Mouse (Mus musculus): ENCODE results near the gene Fbxo21. TPM values are rescaled to one million over a fixed set of nuclear protein-coding genes. Genes with fewer than 3 reads are reported as not detected.
A peak's percentile ranks its signal among the peaks of the same experiment; 100 is the strongest.

The Fbxo21 gene
- polyA plus RNA-seq, 1 experiment from 2014 or later = 72.7 TPM

DNA sequence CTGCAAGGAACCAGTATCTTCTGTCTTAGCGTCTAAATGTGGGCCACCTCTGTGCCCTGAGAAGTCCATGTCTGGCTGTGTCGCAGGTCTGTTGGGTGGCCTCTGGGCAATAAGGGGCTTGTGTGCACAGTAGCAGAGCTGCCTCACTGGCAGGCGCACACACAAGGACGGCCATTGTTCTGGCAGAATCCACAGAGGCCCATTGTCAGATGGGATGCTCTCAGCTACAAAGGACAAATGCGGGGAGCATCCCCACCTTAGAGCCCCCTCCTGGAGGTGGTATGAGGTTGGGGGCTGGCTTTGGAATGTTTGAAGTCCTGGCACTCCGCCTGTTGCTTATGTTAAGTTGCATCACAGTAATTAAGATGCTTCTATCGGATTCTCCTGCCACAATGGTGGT lies 22.5 kb downstream of the Fbxo21 start:
- DNase-seq (ENCODE audit: low spot score) (no peak), ATAC-seq (replicated peaks; ENCODE audit: low FRiP score, low TSS enrichment, low read depth) (no peak)
- 82% methylated on average over 7 of the region's 7 CpGs for WGBS
- Histone ChIP-seq H3K9me3 (ENCODE audit: control insufficient read depth, low read length) (no peaks in the 10 kb centered on the region), H3K27me3 (replicated peaks; ENCODE audit: control insufficient read depth, insufficient read depth, low read length) (no peaks in the 10 kb centered on the region), H3K9ac (ENCODE audit: low read length) (no peak overlapping the region), H3K27ac (ENCODE audit: low read depth) (no peak overlapping the region), H3K4me2 (ENCODE audit: low read length) (no peak overlapping the region), H3K4me1 (replicated peaks; ENCODE audit: control insufficient read depth, insufficient read depth, low read length) (no peaks in the 10 kb centered on the region), H3K4me3 (ENCODE audit: low read depth, low read length) (no peak overlapping the region), H3K36me3 (ENCODE audit: control insufficient read depth, insufficient read depth, low read length) (peaks cover 94% of the 10 kb centered on the region)

GRCm38 (mm10) chr5:117999584-117999983 lies 23.1 kb downstream of the Fbxo21 start:
- WGBS = 75% methylated on average over 11 of the region's 11 CpGs
- DNase-seq (ENCODE audit: low spot score) (no peak), ATAC-seq (replicated peaks; ENCODE audit: low FRiP score, low TSS enrichment, low read depth) (no peak)

GRCm38 (mm10) chr5:118002059-118002458 lies 25.5 kb downstream of the Fbxo21 start:
- ATAC-seq (replicated peaks; ENCODE audit: low FRiP score, low TSS enrichment, low read depth) (no peak), DNase-seq (ENCODE audit: low spot score) (peak; percentile 90)
- WGBS = 38% methylated on average over 9 of the region's 9 CpGs
- Histone ChIP-seq H3K9ac (ENCODE audit: low read length) (no peak overlapping the region), H3K4me1 (replicated peaks; ENCODE audit: control insufficient read depth, insufficient read depth, low read length) (no peaks in the 10 kb centered on the region), H3K4me3 (ENCODE audit: low read depth, low read length) (no peak overlapping the region), H3K27me3 (replicated peaks; ENCODE audit: control insufficient read depth, insufficient read depth, low read length) (no peaks in the 10 kb centered on the region), H3K4me2 (ENCODE audit: low read length) (no peak overlapping the region), H3K9me3 (ENCODE audit: control insufficient read depth, low read length) (no peaks in the 10 kb centered on the region), H3K27ac (ENCODE audit: low read depth) (no peak overlapping the region), H3K36me3 (ENCODE audit: control insufficient read depth, insufficient read depth, low read length) (peaks cover 85% of the 10 kb centered on the region)

More at GRCm38 (mm10) chr5:117999584-117999983, 23.1 kb downstream of the Fbxo21 start:
- H3K4me1 ChIP-seq (replicated peaks; ENCODE audit: control insufficient read depth, insufficient read depth, low read length) = no peaks in the 10 kb centered on the region
- no peak overlapping the region for H3K27ac ChIP-seq (ENCODE audit: low read depth)
- no peak overlapping the region for H3K4me2 ChIP-seq (ENCODE audit: low read length)
- peaks cover 92% of the 10 kb centered on the region for H3K36me3 ChIP-seq (ENCODE audit: control insufficient read depth, insufficient read depth, low read length)
- no peaks in the 10 kb centered on the region for H3K27me3 ChIP-seq (replicated peaks; ENCODE audit: control insufficient read depth, insufficient read depth, low read length)
- no peak overlapping the region for H3K4me3 ChIP-seq (ENCODE audit: low read depth, low read length)
- no peaks in the 10 kb centered on the region for H3K9me3 ChIP-seq (ENCODE audit: control insufficient read depth, low read length)
- H3K9ac ChIP-seq (ENCODE audit: low read length) = no peak overlapping the region

GRCm38 (mm10) chr5:118004619-118005018 lies 28.1 kb downstream of the Fbxo21 start:
- Histone ChIP-seq H3K27me3 (replicated peaks; ENCODE audit: control insufficient read depth, insufficient read depth, low read length) (no peaks in the 10 kb centered on the region), H3K9ac (ENCODE audit: low read length) (no peak overlapping the region), H3K27ac (ENCODE audit: low read depth) (no peak overlapping the region), H3K4me3 (ENCODE audit: low read depth, low read length) (no peak overlapping the region), H3K4me2 (ENCODE audit: low read length) (no peak overlapping the region), H3K9me3 (ENCODE audit: control insufficient read depth, low read length) (no peaks in the 10 kb centered on the region), H3K36me3 (ENCODE audit: control insufficient read depth, insufficient read depth, low read length) (peaks cover 84% of the 10 kb centered on the region), H3K4me1 (replicated peaks; ENCODE audit: control insufficient read depth, insufficient read depth, low read length) (no peaks in the 10 kb centered on the region)
- DNase-seq (ENCODE audit: low spot score) (peak; percentile 74), ATAC-seq (replicated peaks; ENCODE audit: low FRiP score, low TSS enrichment, low read depth) (no peak)
- 87% methylated on average over 8 of the region's 8 CpGs for WGBS

GRCm38 (mm10) chr5:118005728-118006127 lies 29.2 kb downstream of the Fbxo21 start:
- ATAC-seq (replicated peaks; ENCODE audit: low FRiP score, low TSS enrichment, low read depth) = no peak
- Histone ChIP-seq H3K27me3 (replicated peaks; ENCODE audit: control insufficient read depth, insufficient read depth, low read length) (no peaks in the 10 kb centered on the region), H3K27ac (ENCODE audit: low read depth) (no peak overlapping the region), H3K36me3 (ENCODE audit: control insufficient read depth, insufficient read depth, low read length) (peaks cover 85% of the 10 kb centered on the region), H3K4me2 (ENCODE audit: low read length) (no peak overlapping the region), H3K9me3 (ENCODE audit: control insufficient read depth, low read length) (no peaks in the 10 kb centered on the region), H3K9ac (ENCODE audit: low read length) (no peak overlapping the region), H3K4me3 (ENCODE audit: low read depth, low read length) (no peak overlapping the region), H3K4me1 (replicated peaks; ENCODE audit: control insufficient read depth, insufficient read depth, low read length) (0 out of 2 replicates have a peak, but pooled peaks cover 4% of the 10 kb centered on the region)
- WGBS = 93% methylated on average over 1 of the region's 1 CpGs
- DNase-seq (ENCODE audit: low spot score) = no peak

DNA sequence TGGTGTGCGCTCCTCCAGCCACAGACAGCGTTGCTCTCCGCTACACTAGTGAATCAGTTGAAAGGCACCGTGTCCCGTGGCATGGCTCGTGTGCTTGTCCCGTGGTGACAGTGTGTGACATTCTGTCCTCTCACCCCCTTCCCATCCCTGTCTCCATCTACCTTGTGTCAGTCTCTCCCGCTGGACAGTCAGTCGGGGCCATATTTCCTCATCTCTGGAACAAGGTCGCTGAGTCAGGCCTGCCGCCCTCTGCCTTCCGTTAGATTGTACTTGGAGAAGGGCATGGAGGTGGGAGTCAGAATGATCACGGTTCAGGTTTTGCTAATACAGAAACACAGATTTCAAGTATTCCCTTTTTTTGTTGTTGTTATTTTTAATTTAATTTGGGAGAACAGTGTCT lies 31.8 kb downstream of the Fbxo21 start:
- no peak overlapping the region for H3K9ac ChIP-seq (ENCODE audit: low read length)
- 90% methylated on average over 13 of the region's 13 CpGs for WGBS
- no peak for DNase-seq (ENCODE audit: low spot score)
- no peak for ATAC-seq (replicated peaks; ENCODE audit: low FRiP score, low TSS enrichment, low read depth)
- H3K4me1 ChIP-seq (replicated peaks; ENCODE audit: control insufficient read depth, insufficient read depth, low read length) = 0 out of 2 replicates have a peak, but pooled peaks cover 4% of the 10 kb centered on the region
- H3K36me3 ChIP-seq (ENCODE audit: control insufficient read depth, insufficient read depth, low read length) = peaks cover 62% of the 10 kb centered on the region
- no peak overlapping the region for H3K4me3 ChIP-seq (ENCODE audit: low read depth, low read length)
- no peaks in the 10 kb centered on the region for H3K27me3 ChIP-seq (replicated peaks; ENCODE audit: control insufficient read depth, insufficient read depth, low read length)
- H3K27ac ChIP-seq (ENCODE audit: low read depth) = no peak overlapping the region
- H3K9me3 ChIP-seq (ENCODE audit: control insufficient read depth, low read length) = no peaks in the 10 kb centered on the region
- H3K4me2 ChIP-seq (ENCODE audit: low read length) = no peak overlapping the region

GRCm38 (mm10) chr5:118010872-118011271 lies 34.3 kb downstream of the Fbxo21 start:
- H3K4me3 ChIP-seq (ENCODE audit: low read depth, low read length) = no peak overlapping the region
- peaks cover 43% of the 10 kb centered on the region for H3K36me3 ChIP-seq (ENCODE audit: control insufficient read depth, insufficient read depth, low read length)
- no peak overlapping the region for H3K4me2 ChIP-seq (ENCODE audit: low read length)
- no peaks in the 10 kb centered on the region for H3K9me3 ChIP-seq (ENCODE audit: control insufficient read depth, low read length)
- ATAC-seq (replicated peaks; ENCODE audit: low FRiP score, low TSS enrichment, low read depth) (no peak), DNase-seq (ENCODE audit: low spot score) (no peak)
- H3K9ac ChIP-seq (ENCODE audit: low read length) = no peak overlapping the region
- peak overlapping the region; percentile 22; the same call in 1 of the 2 replicates for H3K27ac ChIP-seq (ENCODE audit: low read depth)
- no peaks in the 10 kb centered on the region for H3K27me3 ChIP-seq (replicated peaks; ENCODE audit: control insufficient read depth, insufficient read depth, low read length)
- 55% methylated on average over 7 of the region's 7 CpGs for WGBS
- peaks cover 4% of the 10 kb centered on the region; the same call in 1 of the 2 replicates for H3K4me1 ChIP-seq (replicated peaks; ENCODE audit: control insufficient read depth, insufficient read depth, low read length)

GRCm38 (mm10) chr5:118011796-118012195 lies 35.3 kb downstream of the Fbxo21 start:
- no peak overlapping the region for H3K27ac ChIP-seq (ENCODE audit: low read depth)
- no peaks in the 10 kb centered on the region for H3K9me3 ChIP-seq (ENCODE audit: control insufficient read depth, low read length)
- H3K4me1 ChIP-seq (replicated peaks; ENCODE audit: control insufficient read depth, insufficient read depth, low read length) = peaks cover 4% of the 10 kb centered on the region; the same call in 1 of the 2 replicates
- ATAC-seq (replicated peaks; ENCODE audit: low FRiP score, low TSS enrichment, low read depth) = no peak
- no peak overlapping the region for H3K4me3 ChIP-seq (ENCODE audit: low read depth, low read length)
- no peak overlapping the region for H3K4me2 ChIP-seq (ENCODE audit: low read length)
- peaks cover 37% of the 10 kb centered on the region for H3K36me3 ChIP-seq (ENCODE audit: control insufficient read depth, insufficient read depth, low read length)
- no peaks in the 10 kb centered on the region for H3K27me3 ChIP-seq (replicated peaks; ENCODE audit: control insufficient read depth, insufficient read depth, low read length)
- 79% methylated on average over 7 of the region's 7 CpGs for WGBS
- DNase-seq (ENCODE audit: low spot score) = no peak
- H3K9ac ChIP-seq (ENCODE audit: low read length) = no peak overlapping the region

DNA sequence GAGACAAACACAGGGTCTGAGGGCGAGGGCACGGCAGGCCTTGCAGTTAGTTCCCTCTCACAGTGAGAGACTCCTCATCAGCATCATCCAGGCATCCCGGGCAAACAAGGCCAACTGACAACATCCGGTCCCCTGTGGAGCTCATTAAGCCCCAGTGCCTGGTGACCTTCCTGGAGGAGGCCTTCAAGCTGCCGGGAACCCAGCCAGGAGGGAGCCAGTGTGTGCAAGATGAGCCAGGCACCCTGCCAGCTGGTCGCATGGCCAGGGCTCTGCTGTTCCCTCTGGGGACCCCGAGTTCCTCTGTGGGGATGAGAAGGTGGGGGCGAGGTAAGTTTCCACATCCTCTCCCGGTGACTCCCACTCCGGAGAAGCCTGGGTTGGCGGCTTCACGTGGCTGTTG lies 38.5 kb downstream of the Fbxo21 start:
- H3K27me3 ChIP-seq (replicated peaks; ENCODE audit: control insufficient read depth, insufficient read depth, low read length) = no peaks in the 10 kb centered on the region
- peaks cover 10% of the 10 kb centered on the region; the same call in 1 of the 2 replicates for H3K36me3 ChIP-seq (ENCODE audit: control insufficient read depth, insufficient read depth, low read length)
- no peak overlapping the region for H3K4me2 ChIP-seq (ENCODE audit: low read length)
- no peaks in the 10 kb centered on the region for H3K9me3 ChIP-seq (ENCODE audit: control insufficient read depth, low read length)
- H3K4me1 ChIP-seq (replicated peaks; ENCODE audit: control insufficient read depth, insufficient read depth, low read length) = peaks cover 4% of the 10 kb centered on the region; the same call in 1 of the 2 replicates
- ATAC-seq (replicated peaks; ENCODE audit: low FRiP score, low TSS enrichment, low read depth) (no peak), DNase-seq (ENCODE audit: low spot score) (no peak)
- H3K9ac ChIP-seq (ENCODE audit: low read length) = no peak overlapping the region
- H3K4me3 ChIP-seq (ENCODE audit: low read depth, low read length) = no peak overlapping the region
- no peak overlapping the region for H3K27ac ChIP-seq (ENCODE audit: low read depth)
- WGBS = 27% methylated on average over 12 of the region's 12 CpGs

Measured in intestine, embryonic 14.5 days (tissue).